Mouse (Mus musculus) liver, embryonic 15.5 days (tissue): ENCODE data around the gene Primpol. TPM values are rescaled to one million over a fixed set of nuclear protein-coding genes. Genes with fewer than 3 reads are reported as not detected.

Experiments
- ATAC-seq: fragments of 200-750 bp; cut with Nextera tagmentation; 2 replicates; pipeline ENCODE4 v1.8.0; 2017; ENCODE audit warnings: moderate number of reproducible peaks, mild to moderate bottlenecking, moderate library complexity; ENCODE audit not compliant: insufficient read depth
- H3K27ac ChIP-seq: fragments of 300-500 bp; sonication (generic); replicated peaks from 2 replicates; pipeline ENCODE4 v1.5.1; 2015; ENCODE audit warnings: mild to moderate bottlenecking, inconsistent platforms
- H3K27me3 ChIP-seq: fragments of 300-500 bp; sonication (generic); 2 replicates; pipeline ENCODE4 v1.6.1; 2015; ENCODE audit warnings: mild to moderate bottlenecking, inconsistent platforms
- H3K36me3 ChIP-seq: fragments of 300-500 bp; sonication (generic); replicated peaks from 2 replicates; pipeline ENCODE4 v1.6.1; 2015; ENCODE audit warnings: moderate library complexity, mild to moderate bottlenecking, inconsistent platforms
- H3K4me1 ChIP-seq: fragments of 300-500 bp; sonication (generic); replicated peaks from 2 replicates; pipeline ENCODE4 v1.6.1; 2015; ENCODE audit warnings: inconsistent platforms
- H3K4me2 ChIP-seq: fragments of 300-500 bp; sonication (generic); 2 replicates; pipeline ENCODE4 v1.6.1; 2015; ENCODE audit warnings: moderate library complexity, mild to moderate bottlenecking, inconsistent platforms
- H3K4me3 ChIP-seq: fragments of 300-500 bp; sonication (generic); replicated peaks from 2 replicates; pipeline ENCODE4 v1.5.1; 2015; ENCODE audit warnings: mild to moderate bottlenecking, inconsistent platforms
- H3K9ac ChIP-seq: fragments of 300-500 bp; sonication (generic); 2 replicates; pipeline ENCODE4 v1.6.1; 2015; ENCODE audit warnings: moderate library complexity, mild to moderate bottlenecking, inconsistent platforms
- H3K9me3 ChIP-seq: fragments of 300-500 bp; sonication (generic); replicated peaks from 2 replicates; pipeline ENCODE4 v1.6.1; 2016; ENCODE audit warnings: inconsistent platforms
- WGBS: fragments of 180-500 bp; shearing (Covaris S2); methylation state at CpG from one replicate; pipeline ENCODE4 v1.1.7; 2015; ENCODE audit warnings: mixed read lengths; ENCODE audit not compliant: insufficient replicate concordance; 5-methylcytosine and 5-hydroxymethylcytosine counted together
- polyA plus RNA-seq: library from polyadenylated mRNA; unstranded; fragments of >200 nt; fragmentation: Nextera tagmentation; extraction: Ambion mirVana; gene quantifications from 2 replicates; pipeline ENCODE4 v1.2.1, GENCODE M21; 2015

The Primpol gene
- polyA plus RNA-seq, result 7.0 and 9.0 TPM in 2 replicates

GRCm38 (mm10) chr8:46616879-46617689, at the start of gene Primpol, which contains the start of gene Casp3:
Gene Primpol, minus strand, starts transcription at chr8:46617212.
Gene Casp3, plus strand, starts transcription at chr8:46617291.
- under 1% methylated on average over 54 of the region's 54 CpGs for WGBS
- H3K4me2 ChIP-seq, result peak within 1 kb of the TSS; percentile 95
- H3K4me3 ChIP-seq, result peak within 1 kb of the TSS; percentile 77
- H3K27ac ChIP-seq, result peak within 1 kb of the TSS; percentile 87
- no peaks in the 10 kb centered on the region for H3K9me3 ChIP-seq
- H3K36me3 ChIP-seq, result no peaks in the 10 kb centered on the region
- no peaks in the 10 kb centered on the region for H3K27me3 ChIP-seq
- peaks cover 56% of the 10 kb centered on the region for H3K4me1 ChIP-seq
- peak within 1 kb of the TSS; percentile 77 for H3K9ac ChIP-seq
- ATAC-seq, result peak; percentile 92

GRCm38 (mm10) chr8:46655919-46656318, 38.9 kb upstream of the Primpol start:
- Histone ChIP-seq H3K27ac (no peak overlapping the region), H3K4me3 (no peak overlapping the region), H3K9ac (no peak overlapping the region), H3K4me2 (no peak overlapping the region), H3K4me1 (no peaks in the 10 kb centered on the region; the same call in 1 of the 2 replicates), H3K27me3 (no peaks in the 10 kb centered on the region), H3K36me3 (no peaks in the 10 kb centered on the region), H3K9me3 (no peaks in the 10 kb centered on the region)
- ATAC-seq, result no peak
- 70% methylated on average over 2 of the region's 2 CpGs for WGBS

GRCm38 (mm10) chr8:46651872-46652271, 34.9 kb upstream of the Primpol start:
- Histone ChIP-seq H3K4me1 (no peaks in the 10 kb centered on the region; the same call in 1 of the 2 replicates), H3K4me3 (no peak overlapping the region), H3K4me2 (peak overlapping the region; percentile 15; the same call in 1 of the 2 replicates), H3K36me3 (no peaks in the 10 kb centered on the region), H3K27ac (no peak overlapping the region), H3K9ac (no peak overlapping the region), H3K27me3 (no peaks in the 10 kb centered on the region), H3K9me3 (no peaks in the 10 kb centered on the region)
- ATAC-seq, result no peak
- WGBS, result 33% methylated on average over 9 of the region's 9 CpGs

GRCm38 (mm10) chr8:46648421-46648820, 31.4 kb upstream of the Primpol start:
- Histone ChIP-seq H3K9ac (no peak overlapping the region), H3K27ac (no peak overlapping the region), H3K36me3 (no peaks in the 10 kb centered on the region), H3K9me3 (no peaks in the 10 kb centered on the region), H3K27me3 (no peaks in the 10 kb centered on the region), H3K4me1 (no peaks in the 10 kb centered on the region; the same call in 1 of the 2 replicates), H3K4me3 (no peak overlapping the region), H3K4me2 (no peak overlapping the region)
- WGBS, result 45% methylated on average over 4 of the region's 4 CpGs
- no peak for ATAC-seq

- ATAC-seq, result no peak
- H3K36me3 ChIP-seq, result peaks cover 16% of the 10 kb centered on the region
- no peak overlapping the region for H3K9ac ChIP-seq
- no peak overlapping the region for H3K4me2 ChIP-seq
- H3K4me3 ChIP-seq, result no peak overlapping the region
- H3K4me1 ChIP-seq, result peaks cover 15% of the 10 kb centered on the region
- 19% methylated on average over 5 of the region's 5 CpGs for WGBS
- no peak overlapping the region for H3K27ac ChIP-seq
- no peaks in the 10 kb centered on the region for H3K27me3 ChIP-seq
- no peaks in the 10 kb centered on the region for H3K9me3 ChIP-seq
These were observed 24.3 kb upstream of the Primpol start for GRCm38 (mm10) chr8:46641272-46641671.

GRCm38 (mm10) chr8:46639852-46640251, 22.8 kb upstream of the Primpol start:
- H3K4me2 ChIP-seq, result no peak overlapping the region
- H3K9ac ChIP-seq, result no peak overlapping the region
- 38% methylated on average over 5 of the region's 5 CpGs for WGBS
- H3K27ac ChIP-seq, result 0 out of 2 replicates have a peak overlapping the region, but pooled peaks have one; percentile 7
- no peak overlapping the region for H3K4me3 ChIP-seq
- peak; percentile 54; the same call in 1 of the 2 replicates for ATAC-seq
- H3K4me1 ChIP-seq, result peaks cover 15% of the 10 kb centered on the region
- peaks cover 30% of the 10 kb centered on the region for H3K36me3 ChIP-seq
- no peaks in the 10 kb centered on the region for H3K27me3 ChIP-seq
- no peaks in the 10 kb centered on the region for H3K9me3 ChIP-seq

- Histone ChIP-seq H3K27me3 (no peaks in the 10 kb centered on the region), H3K4me1 (peaks cover 15% of the 10 kb centered on the region), H3K4me3 (no peak overlapping the region), H3K9ac (no peak overlapping the region; the same call in 1 of the 2 replicates), H3K4me2 (no peak overlapping the region), H3K9me3 (no peaks in the 10 kb centered on the region), H3K27ac (peak overlapping the region; percentile 51), H3K36me3 (peaks cover 36% of the 10 kb centered on the region)
- 25% methylated on average over 6 of the region's 6 CpGs for WGBS
- peak; percentile 62; the same call in 1 of the 2 replicates for ATAC-seq
These were observed 22.1 kb upstream of the Primpol start for GRCm38 (mm10) chr8:46639010-46639571.

- Histone ChIP-seq H3K27ac (no peak overlapping the region), H3K27me3 (no peaks in the 10 kb centered on the region), H3K4me2 (no peak overlapping the region), H3K9ac (no peak overlapping the region), H3K4me3 (no peak overlapping the region), H3K9me3 (no peaks in the 10 kb centered on the region), H3K36me3 (peaks cover 51% of the 10 kb centered on the region), H3K4me1 (peaks cover 16% of the 10 kb centered on the region)
- no peak for ATAC-seq
- WGBS, result 76% methylated on average over 4 of the region's 4 CpGs
These were observed 13.9 kb upstream of the Primpol start for GRCm38 (mm10) chr8:46630932-46631331.

GRCm38 (mm10) chr8:46630422-46630821, 13.4 kb upstream of the Primpol start:
- no peaks in the 10 kb centered on the region for H3K9me3 ChIP-seq
- peaks cover 46% of the 10 kb centered on the region for H3K36me3 ChIP-seq
- no peaks in the 10 kb centered on the region for H3K27me3 ChIP-seq
- H3K9ac ChIP-seq, result no peak overlapping the region
- WGBS, result 95% methylated on average over 3 of the region's 3 CpGs
- H3K27ac ChIP-seq, result no peak overlapping the region
- no peak for ATAC-seq
- H3K4me3 ChIP-seq, result no peak overlapping the region
- H3K4me2 ChIP-seq, result no peak overlapping the region
- peaks cover 20% of the 10 kb centered on the region for H3K4me1 ChIP-seq

- Histone ChIP-seq H3K4me2 (no peak overlapping the region), H3K4me3 (no peak overlapping the region), H3K9ac (no peak overlapping the region), H3K4me1 (peaks cover 34% of the 10 kb centered on the region), H3K27me3 (no peaks in the 10 kb centered on the region), H3K9me3 (no peaks in the 10 kb centered on the region), H3K27ac (no peak overlapping the region), H3K36me3 (peaks cover 30% of the 10 kb centered on the region)
- 77% methylated on average over 1 of the region's 1 CpGs for WGBS
- no peak for ATAC-seq
These were observed 11.6 kb upstream of the Primpol start for GRCm38 (mm10) chr8:46628645-46629044.

- no peak overlapping the region for H3K9ac ChIP-seq
These were observed 10.9 kb upstream of the Primpol start for GRCm38 (mm10) chr8:46627881-46628280.

More at GRCm38 (mm10) chr8:46627881-46628280, 10.9 kb upstream of the Primpol start:
- H3K4me2 ChIP-seq, result no peak overlapping the region
- H3K4me3 ChIP-seq, result no peak overlapping the region
- no peaks in the 10 kb centered on the region for H3K9me3 ChIP-seq
- 46% methylated on average over 7 of the region's 7 CpGs for WGBS
- H3K27me3 ChIP-seq, result no peaks in the 10 kb centered on the region
- no peak overlapping the region for H3K27ac ChIP-seq
- ATAC-seq, result no peak
- H3K36me3 ChIP-seq, result peaks cover 22% of the 10 kb centered on the region
- peaks cover 35% of the 10 kb centered on the region for H3K4me1 ChIP-seq
